In genomic region chr9:107738841-107739202, GRCm38 (mm10) we compare ENCODE assay signal across 8 mouse cellular contexts. TPM values are rescaled to one million over a fixed set of nuclear protein-coding genes. Genes with fewer than 3 reads are reported as not detected.
A peak's percentile ranks its signal among the peaks of the same experiment; 100 is the strongest.
DNase-seq lines count a peak whose midpoint lies in the region; ATAC-seq and TF ChIP-seq lines count a peak whose summit lies in the region.

No protein-coding gene starts in this region.

- ATAC-seq in G1E (ENCODE audit: extremely low read depth, insufficient number of reproducible peaks, low FRiP score, poor library complexity, severe bottlenecking), result no peak
- ATAC-seq in hindbrain, embryonic 14.5 days (ENCODE audit: low FRiP score), result peak; percentile 6; the same call in 1 of the 2 replicates
- no peak for ATAC-seq in inflammation-experienced regulatory T-cells, adult 6 months

- WGBS in hindbrain, embryonic 14.5 days, result 41% methylated on average over 4 of the region's 4 CpGs

- H3K4me3 ChIP-seq in G1E (ENCODE audit: low read depth, low read length), result no peak overlapping the region
- H3K4me3 ChIP-seq in hindbrain, embryonic 14.5 days (replicated peaks; ENCODE audit: low read length), result no peak overlapping the region
- H3K4me3 ChIP-seq in myocyte, result no peak overlapping the region

- H3K36me3 ChIP-seq in G1E (replicated peaks) (peaks cover 63% of the 10 kb centered on the region), myocyte (ENCODE audit: control insufficient read depth, insufficient read depth) (peaks cover 29% of the 10 kb centered on the region)
- H3K36me3 ChIP-seq in hindbrain, embryonic 14.5 days (replicated peaks; ENCODE audit: control insufficient read depth, insufficient read depth), result peaks cover 57% of the 10 kb centered on the region

- H3K4me1 ChIP-seq in G1E (ENCODE audit: insufficient read depth, low read depth, low read length), result peaks cover 48% of the 10 kb centered on the region
- peaks cover 27% of the 10 kb centered on the region for H3K4me1 ChIP-seq in hindbrain, embryonic 14.5 days (replicated peaks; ENCODE audit: control insufficient read depth, insufficient read depth, low read length)

- no peak overlapping the region for H3ac ChIP-seq in myocyte (ENCODE audit: control insufficient read depth, insufficient read length)

- TF ChIP-seq CTCF in G1E (IDR thresholded peaks at IDR 0.05; ENCODE audit: low read depth, low read length), result peak; percentile 61

- H3K79me2 ChIP-seq in myocyte (ENCODE audit: control insufficient read depth, insufficient read depth), result no peaks in the 10 kb centered on the region

- no peak for TF ChIP-seq POLR2A in myocyte (IDR thresholded peaks at IDR 0.05; ENCODE audit: insufficient read length, low read depth)

- no peak overlapping the region for H3K4me2 ChIP-seq in hindbrain, embryonic 14.5 days (replicated peaks)
- no peak overlapping the region for H3K4me2 ChIP-seq in myocyte (ENCODE audit: low read depth)

- DNase-seq in cerebellum, adult 9-10 months, result peak; percentile 43
- DNase-seq in cerebellum, adult 11 months, result no peak
- DNase-seq in G1E (ENCODE audit: low spot score), result peak; percentile 19
- peak; percentile 58 for DNase-seq in embryo, embryonic 11 days
- no peak for DNase-seq in hindbrain, embryonic 14.5 days (ENCODE audit: low spot score)
- peak; percentile 28 for DNase-seq in liver

- H3K27ac ChIP-seq in hindbrain, embryonic 14.5 days, result no peak overlapping the region

- no peaks in the 10 kb centered on the region for H3K9me3 ChIP-seq in G1E (replicated peaks)
- H3K9me3 ChIP-seq in hindbrain, embryonic 14.5 days (ENCODE audit: control insufficient read depth, low read length), result no peaks in the 10 kb centered on the region

- H3K9ac ChIP-seq in hindbrain, embryonic 14.5 days, result no peak overlapping the region

- H3K27me3 ChIP-seq in G1E (ENCODE audit: insufficient read depth, low read length) (peaks cover 28% of the 10 kb centered on the region), myocyte (ENCODE audit: control insufficient read depth, insufficient read depth, insufficient read length) (peaks cover 17% of the 10 kb centered on the region)
- no peaks in the 10 kb centered on the region for H3K27me3 ChIP-seq in hindbrain, embryonic 14.5 days (ENCODE audit: control insufficient read depth, insufficient read depth, low read length)

TF ChIP-seq in myocyte, 11 proteins besides CTCF, POLR2A, EP300 and RAD21:
- TF ChIP-seq POLR2AphosphoS2 (IDR thresholded peaks at IDR 0.05; ENCODE audit: insufficient read length, low read depth) (peak; percentile 29), MAX (IDR thresholded peaks at IDR 0.05; ENCODE audit: low read depth) (no peak)

RNA-seq across cellular contexts. Expression of gene Sema3f, which starts 28.5 kb away (rescaled TPM):
- total RNA-seq in G1E (2014; fragmentation: Nextera tagmentation) (not detected in 2 replicates), G1E (2017) (0.11 and 0.52 TPM in 2 replicates)
- polyA plus RNA-seq in G1E (2012) (0.07 and 0.09 TPM in 2 replicates), myocyte (2012; fragmentation: generic; extraction: Trizol) (1.4 TPM)
- polyA plus RNA-seq in hindbrain, embryonic 14.5 days (2014; fragmentation: Nextera tagmentation; extraction: Ambion mirVana), result 17.5 and 17.7 TPM in 2 replicates
- not detected for polyA plus RNA-seq in inflammation-experienced regulatory T-cells, adult 6 months (2017; shearing (Covaris generic))

RNA-seq across cellular contexts. Expression of gene Rbm5, which starts 32.0 kb away (rescaled TPM):
- 355 and 467 TPM in 2 replicates for total RNA-seq in G1E (2014; fragmentation: Nextera tagmentation)
- 261 and 271 TPM in 2 replicates for total RNA-seq in G1E (2017)
- polyA plus RNA-seq in G1E (2012), result 14.3 and 23.4 TPM in 2 replicates
- polyA plus RNA-seq in hindbrain, embryonic 14.5 days (2014; fragmentation: Nextera tagmentation; extraction: Ambion mirVana), result 199 and 205 TPM in 2 replicates
- polyA plus RNA-seq in myocyte (2012; fragmentation: generic; extraction: Trizol), result 37.6 TPM
- polyA plus RNA-seq in inflammation-experienced regulatory T-cells, adult 6 months (2017; shearing (Covaris generic)), result 100 to 1,000 TPM; 305 to 399 (median 332) TPM

RNA-seq across cellular contexts. Expression of gene Gnat1, which starts 59.3 kb away (rescaled TPM):
- total RNA-seq in G1E (2014; fragmentation: Nextera tagmentation) (not detected in 2 replicates), G1E (2017) (0.05 TPM in 1 of 2 replicates, not detected in the other)
- polyA plus RNA-seq in G1E (2012) (not detected in 2 replicates), myocyte (2012; fragmentation: generic; extraction: Trizol) (not detected)
- 1.3 TPM in 2 replicates for polyA plus RNA-seq in hindbrain, embryonic 14.5 days (2014; fragmentation: Nextera tagmentation; extraction: Ambion mirVana)
- 1 to 10 TPM in 1 of 3 experiments, under 1 TPM in 1, not detected in 1; 0.58 to 1.1 TPM for polyA plus RNA-seq in inflammation-experienced regulatory T-cells, adult 6 months (2017; shearing (Covaris generic))

Comparison
In these comparisons a context has a peak if more than half of its experiments do, and no peak if none do; other contexts are left out.
1. DNase-seq: peak in cerebellum, adult 9-10 months (single experiment), G1E (single experiment), embryo, embryonic 11 days (single experiment) and liver (single experiment); none in cerebellum, adult 11 months (single experiment) and hindbrain, embryonic 14.5 days (single experiment).